Mouse (Mus musculus) E14TG2a.4 (cell line): ENCODE measurements around the gene Vangl1.

ENCODE experiments used
- CTCF ChIP-seq: conservative IDR thresholded peaks from 2 replicates; pipeline ENCODE4 v1.5.1; 2014; ENCODE audit warnings: low read length
- NANOG ChIP-seq: IDR thresholded peaks from 2 replicates; pipeline ENCODE4 v1.6.1; 2014; ENCODE audit warnings: borderline replicate concordance, low read length, mixed read lengths
- POU5F1 ChIP-seq: IDR thresholded peaks from 2 replicates; pipeline ENCODE4 v1.6.1; 2014; ENCODE audit warnings: low read length, borderline replicate concordance

- TF ChIP-seq CTCF (no peak), NANOG (no peak), POU5F1 (no peak)
Measured at GRCm38 (mm10) chr3:102231418-102232134, 27.1 kb upstream of the Vangl1 start.
